Mouse (Mus musculus): ENCODE results near the gene Cdc42. TPM values are rescaled to one million over a fixed set of nuclear protein-coding genes. Genes with fewer than 3 reads are reported as not detected.

Cdc42 gene
- polyA plus RNA-seq, 1 experiment from 2014 or later = 592 TPM

GRCm38 (mm10) chr4:137379713-137380255, 22.3 kb upstream of the Cdc42 start:
- Histone ChIP-seq H3K4me3 (replicated peaks; ENCODE audit: low read depth, low read length) (no peak overlapping the region), H3K9me3 (replicated peaks; ENCODE audit: low read length) (no peaks in the 10 kb centered on the region), H3K36me3 (ENCODE audit: insufficient read depth, low read length) (no peaks in the 10 kb centered on the region), H3K4me1 (replicated peaks; ENCODE audit: insufficient read depth, low read length) (0 out of 2 replicates have a peak, but pooled peaks cover 2% of the 10 kb centered on the region), H3K4me2 (ENCODE audit: low read length) (no peak overlapping the region), H3K27me3 (ENCODE audit: insufficient read depth, low read length) (no peaks in the 10 kb centered on the region), H3K9ac (ENCODE audit: low read depth, low read length) (no peak overlapping the region), H3K27ac (no peak overlapping the region)
- DNase-seq (ENCODE audit: low spot score) = no peak
- 88% methylated on average over 10 of the region's 10 CpGs for WGBS
- no peak for ATAC-seq (replicated peaks; ENCODE audit: low FRiP score, low read depth)
- TF ChIP-seq CTCF (IDR thresholded peaks at IDR 0.05; ENCODE audit: low read depth) = no peak

DNA sequence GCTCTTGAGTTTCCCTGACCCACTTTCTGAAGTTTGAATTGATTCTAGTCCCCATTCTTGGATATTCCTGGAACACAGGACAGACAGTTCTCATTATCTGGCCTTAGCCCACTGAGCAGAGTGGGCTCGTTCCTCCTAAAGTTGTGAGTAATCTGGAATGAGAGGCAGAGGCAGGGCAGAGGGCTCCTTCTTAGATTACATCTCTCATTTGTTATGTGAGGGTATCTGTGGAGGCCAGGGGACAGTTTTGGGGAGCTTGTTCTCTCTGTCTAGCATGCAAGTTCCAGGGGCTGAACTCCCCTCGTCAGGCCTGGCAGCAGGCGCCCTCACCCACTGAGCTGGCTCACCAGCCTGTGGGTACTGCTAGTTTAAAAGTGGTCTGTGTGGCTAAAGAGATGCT, 21.6 kb upstream of the Cdc42 start:
- Histone ChIP-seq H3K27ac (no peak overlapping the region), H3K4me2 (ENCODE audit: low read length) (no peak overlapping the region), H3K4me3 (replicated peaks; ENCODE audit: low read depth, low read length) (no peak overlapping the region), H3K9me3 (replicated peaks; ENCODE audit: low read length) (no peaks in the 10 kb centered on the region), H3K4me1 (replicated peaks; ENCODE audit: insufficient read depth, low read length) (0 out of 2 replicates have a peak, but pooled peaks cover 2% of the 10 kb centered on the region), H3K9ac (ENCODE audit: low read depth, low read length) (no peak overlapping the region), H3K27me3 (ENCODE audit: insufficient read depth, low read length) (no peaks in the 10 kb centered on the region), H3K36me3 (ENCODE audit: insufficient read depth, low read length) (no peaks in the 10 kb centered on the region)
- 83% methylated on average over 3 of the region's 3 CpGs for WGBS
- ATAC-seq (replicated peaks; ENCODE audit: low FRiP score, low read depth) (no peak), DNase-seq (ENCODE audit: low spot score) (no peak)
- no peak for TF ChIP-seq CTCF (IDR thresholded peaks at IDR 0.05; ENCODE audit: low read depth)

GRCm38 (mm10) chr4:137377526-137378304, 20.2 kb upstream of the Cdc42 start:
- Histone ChIP-seq H3K4me3 (replicated peaks; ENCODE audit: low read depth, low read length) (no peak overlapping the region), H3K27ac (no peak overlapping the region), H3K9ac (ENCODE audit: low read depth, low read length) (no peak overlapping the region), H3K4me1 (replicated peaks; ENCODE audit: insufficient read depth, low read length) (0 out of 2 replicates have a peak, but pooled peaks cover 2% of the 10 kb centered on the region), H3K9me3 (replicated peaks; ENCODE audit: low read length) (no peaks in the 10 kb centered on the region), H3K4me2 (ENCODE audit: low read length) (no peak overlapping the region), H3K36me3 (ENCODE audit: insufficient read depth, low read length) (no peaks in the 10 kb centered on the region), H3K27me3 (ENCODE audit: insufficient read depth, low read length) (no peaks in the 10 kb centered on the region)
- TF ChIP-seq CTCF (IDR thresholded peaks at IDR 0.05; ENCODE audit: low read depth) = no peak
- 79% methylated on average over 4 of the region's 4 CpGs for WGBS
- no peak for ATAC-seq (replicated peaks; ENCODE audit: low FRiP score, low read depth)
- DNase-seq (ENCODE audit: low spot score) = no peak

DNA sequence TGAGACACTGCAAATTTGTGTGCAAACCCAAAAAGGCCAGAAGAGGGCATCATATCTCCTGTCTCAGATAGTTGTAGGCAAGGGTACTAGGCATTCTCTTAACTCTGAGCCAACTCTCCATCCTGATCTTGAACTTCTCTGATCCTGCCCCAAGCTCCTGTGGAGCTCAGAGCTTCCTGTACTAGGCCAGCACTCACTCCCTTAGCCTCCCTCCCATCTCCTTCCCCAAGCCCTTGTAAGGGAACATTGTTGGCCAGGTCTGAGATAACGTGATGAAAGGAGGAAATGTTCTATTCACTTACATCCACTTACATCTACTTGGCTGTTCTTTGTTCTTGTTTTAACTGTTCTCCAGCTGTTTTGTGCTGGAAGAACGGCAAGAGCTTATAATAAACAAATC, 19.3 kb upstream of the Cdc42 start:
- Histone ChIP-seq H3K36me3 (ENCODE audit: insufficient read depth, low read length) (no peaks in the 10 kb centered on the region), H3K4me3 (replicated peaks; ENCODE audit: low read depth, low read length) (no peak overlapping the region), H3K27ac (no peak overlapping the region), H3K9ac (ENCODE audit: low read depth, low read length) (no peak overlapping the region), H3K4me1 (replicated peaks; ENCODE audit: insufficient read depth, low read length) (0 out of 2 replicates have a peak, but pooled peaks cover 2% of the 10 kb centered on the region), H3K9me3 (replicated peaks; ENCODE audit: low read length) (no peaks in the 10 kb centered on the region), H3K27me3 (ENCODE audit: insufficient read depth, low read length) (no peaks in the 10 kb centered on the region), H3K4me2 (ENCODE audit: low read length) (no peak overlapping the region)
- no peak for DNase-seq (ENCODE audit: low spot score)
- TF ChIP-seq CTCF (IDR thresholded peaks at IDR 0.05; ENCODE audit: low read depth) = 0 out of 2 replicates have a peak, but pooled peaks have one; percentile 24
- 62% methylated on average over 2 of the region's 2 CpGs for WGBS
- no peak for ATAC-seq (replicated peaks; ENCODE audit: low FRiP score, low read depth)

DNA sequence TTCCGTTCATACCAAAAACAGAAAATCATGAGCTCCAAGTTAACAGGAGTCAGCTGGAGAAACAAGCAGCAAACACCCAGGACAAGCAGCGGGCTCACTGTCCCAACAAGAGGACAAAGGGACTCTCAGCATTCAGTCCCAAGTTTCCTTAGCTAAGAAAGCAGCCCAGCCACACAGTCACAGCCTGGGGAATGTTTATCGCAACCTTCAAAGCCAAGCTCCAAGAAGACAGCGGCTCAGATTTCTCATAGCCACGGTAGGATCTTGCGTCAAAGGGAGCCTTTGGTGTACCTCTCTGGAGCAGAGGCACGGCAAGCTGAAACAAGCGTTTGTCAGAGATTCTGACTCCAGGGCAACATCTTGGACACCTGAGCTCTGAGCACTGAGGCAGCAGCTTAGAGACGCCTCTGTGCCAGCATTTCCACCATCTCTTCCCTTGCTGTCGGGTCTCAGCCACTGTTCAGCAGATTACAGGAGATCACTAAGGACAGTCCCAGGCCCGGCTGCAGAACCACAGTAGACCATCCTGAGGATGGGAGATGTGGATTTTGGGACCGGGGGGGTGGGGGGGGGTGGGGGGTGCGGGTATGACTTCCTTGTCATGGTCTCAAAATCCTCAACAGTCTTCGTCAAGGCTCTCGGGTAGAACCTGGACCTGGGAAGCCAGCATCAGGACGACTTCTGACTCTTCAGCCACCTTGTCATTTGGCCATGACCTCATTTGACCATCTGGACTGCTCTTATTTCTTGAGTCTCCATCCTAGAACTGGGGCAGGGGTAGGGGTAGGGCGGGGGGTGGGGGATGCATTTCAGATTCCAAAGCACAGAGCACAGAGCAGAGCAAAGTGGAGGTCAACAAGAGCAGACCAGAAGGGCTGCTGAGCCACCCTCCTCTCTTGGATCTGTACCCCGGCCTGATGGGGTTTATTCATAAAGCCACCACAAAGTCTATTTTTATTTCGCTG, 18.1 kb upstream of the Cdc42 start:
- H3K4me3 ChIP-seq (replicated peaks; ENCODE audit: low read depth, low read length) = no peak overlapping the region
- 35% methylated on average over 19 of the region's 19 CpGs for WGBS
- 0 out of 2 replicates have a peak, but pooled peaks cover 4% of the 10 kb centered on the region for H3K4me1 ChIP-seq (replicated peaks; ENCODE audit: insufficient read depth, low read length)
- H3K4me2 ChIP-seq (ENCODE audit: low read length) = no peak overlapping the region; the same call in 1 of the 2 replicates
- peak; percentile 80 for DNase-seq (ENCODE audit: low spot score)
- no peaks in the 10 kb centered on the region for H3K9me3 ChIP-seq (replicated peaks; ENCODE audit: low read length)
- ATAC-seq (replicated peaks; ENCODE audit: low FRiP score, low read depth) = no peak
- no peaks in the 10 kb centered on the region for H3K36me3 ChIP-seq (ENCODE audit: insufficient read depth, low read length)
- TF ChIP-seq CTCF (IDR thresholded peaks at IDR 0.05; ENCODE audit: low read depth) = no peak
- H3K27ac ChIP-seq = peak overlapping the region; percentile 66
- H3K9ac ChIP-seq (ENCODE audit: low read depth, low read length) = no peak overlapping the region
- H3K27me3 ChIP-seq (ENCODE audit: insufficient read depth, low read length) = no peaks in the 10 kb centered on the region

GRCm38 (mm10) chr4:137373711-137374110, 16.2 kb upstream of the Cdc42 start:
- no peaks in the 10 kb centered on the region for H3K27me3 ChIP-seq (ENCODE audit: insufficient read depth, low read length)
- no peak overlapping the region for H3K4me2 ChIP-seq (ENCODE audit: low read length)
- H3K9ac ChIP-seq (ENCODE audit: low read depth, low read length) = no peak overlapping the region
- H3K36me3 ChIP-seq (ENCODE audit: insufficient read depth, low read length) = no peaks in the 10 kb centered on the region
- no peak overlapping the region for H3K4me3 ChIP-seq (replicated peaks; ENCODE audit: low read depth, low read length)
- H3K9me3 ChIP-seq (replicated peaks; ENCODE audit: low read length) = no peaks in the 10 kb centered on the region
- DNase-seq (ENCODE audit: low spot score) = no peak
- no peak for TF ChIP-seq CTCF (IDR thresholded peaks at IDR 0.05; ENCODE audit: low read depth)
- peak overlapping the region; percentile 6; the same call in 1 of the 2 replicates for H3K27ac ChIP-seq
- ATAC-seq (replicated peaks; ENCODE audit: low FRiP score, low read depth) = no peak
- WGBS = 45% methylated on average over 6 of the region's 6 CpGs
- H3K4me1 ChIP-seq (replicated peaks; ENCODE audit: insufficient read depth, low read length) = 0 out of 2 replicates have a peak, but pooled peaks cover 7% of the 10 kb centered on the region
